Comparison of ENCODE assay signal across 27 mouse cellular contexts in the genomic region with DNA sequence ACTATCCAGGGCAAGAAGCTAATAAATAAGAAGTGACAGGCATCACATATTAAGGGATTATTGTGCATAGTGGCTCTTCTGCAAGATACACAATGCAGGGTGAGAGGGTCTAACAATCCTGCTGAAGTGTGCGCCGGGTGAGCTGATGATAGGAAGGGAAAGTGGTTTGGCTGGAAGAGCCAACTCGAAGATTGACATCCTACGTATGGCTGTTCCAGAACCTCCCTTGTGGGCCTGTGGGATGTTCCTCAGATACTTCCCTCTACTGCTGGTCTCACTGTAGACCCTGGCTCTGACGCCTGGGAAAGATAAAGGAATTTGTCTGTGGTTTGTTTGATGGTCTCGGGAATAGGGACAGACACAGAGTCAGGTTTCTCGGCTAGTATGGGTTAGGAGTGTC.
A peak's percentile ranks its signal among the peaks of the same experiment; 100 is the strongest.
DNase-seq lines count a peak whose midpoint lies in the region; ATAC-seq and TF ChIP-seq lines count a peak whose summit lies in the region.
"Had no signal": no experiment of that assay in that cellular context is flagged by ENCODE, and none has a peak within 500 bp of the region (broad histone marks: within the 10 kb centered on the region; RNA-seq: fewer than 3 reads in every experiment).

No protein-coding gene starts in this region.

- no peaks in the 10 kb centered on the region for H3K9me3 ChIP-seq in kidney, postnatal 0 days (replicated peaks; ENCODE audit: low read length)
- no peaks in the 10 kb centered on the region for H3K9me3 ChIP-seq in midbrain, embryonic 15.5 days
- H3K9me3 ChIP-seq: embryonic facial prominence, embryonic 12.5 days; heart, embryonic 13.5 days; liver, embryonic 13.5 days had no signal

- H3K36me3 ChIP-seq in kidney, postnatal 0 days (ENCODE audit: insufficient read depth, low read length) = no peaks in the 10 kb centered on the region
- no peaks in the 10 kb centered on the region for H3K36me3 ChIP-seq in midbrain, embryonic 15.5 days (replicated peaks)
- H3K36me3 ChIP-seq: embryonic facial prominence, embryonic 12.5 days; heart, embryonic 13.5 days; liver, embryonic 13.5 days had no signal

- H3K4me2 ChIP-seq in kidney, postnatal 0 days (ENCODE audit: low read length) = no peak overlapping the region
- no peak overlapping the region for H3K4me2 ChIP-seq in midbrain, embryonic 15.5 days
- H3K4me2 ChIP-seq: embryonic facial prominence, embryonic 12.5 days; heart, embryonic 13.5 days; liver, embryonic 13.5 days had no signal

- no peak overlapping the region for H3K27ac ChIP-seq in kidney, postnatal 0 days
- peak overlapping the region; percentile 4; the same call in 1 of the 2 replicates for H3K27ac ChIP-seq in midbrain, embryonic 15.5 days
- H3K27ac ChIP-seq: embryonic facial prominence, embryonic 12.5 days; heart, embryonic 13.5 days; liver, embryonic 13.5 days; macrophage had no signal

- TF ChIP-seq POLR2A in brain, embryonic 14.5 days (IDR thresholded peaks at IDR 0.05; ENCODE audit: borderline replicate concordance, extremely low read depth, insufficient read depth, insufficient read length, poor library complexity, severe bottlenecking) = no peak

- no peak for TF ChIP-seq CTCF in kidney, postnatal 0 days (IDR thresholded peaks at IDR 0.05; ENCODE audit: low read depth)
- no peak for TF ChIP-seq CTCF in brain, embryonic 14.5 days (IDR thresholded peaks at IDR 0.05; ENCODE audit: borderline replicate concordance, extremely low read depth, insufficient read depth, insufficient read length)

- no peak overlapping the region for H3K4me3 ChIP-seq in kidney, postnatal 0 days (replicated peaks; ENCODE audit: low read depth, low read length)
- no peak overlapping the region for H3K4me3 ChIP-seq in midbrain, embryonic 15.5 days
- H3K4me3 ChIP-seq: embryonic facial prominence, embryonic 12.5 days; erythroblast, embryonic 14.5 days; heart, embryonic 13.5 days; liver, embryonic 13.5 days had no signal

- peaks cover 10% of the 10 kb centered on the region; the same call in 1 of the 2 replicates for H3K4me1 ChIP-seq in kidney, postnatal 0 days (replicated peaks; ENCODE audit: insufficient read depth, low read length)
- peaks cover 41% of the 10 kb centered on the region for H3K4me1 ChIP-seq in midbrain, embryonic 15.5 days

- 44% methylated on average over 7 of the region's 7 CpGs for WGBS in kidney, postnatal 0 days
- WGBS in midbrain, embryonic 15.5 days = 43% methylated on average over 7 of the region's 7 CpGs

- H3K9ac ChIP-seq in kidney, postnatal 0 days (ENCODE audit: low read depth, low read length) = no peak overlapping the region
- H3K9ac ChIP-seq in midbrain, embryonic 15.5 days = no peak overlapping the region
- H3K9ac ChIP-seq: embryonic facial prominence, embryonic 12.5 days; heart, embryonic 13.5 days; liver, embryonic 13.5 days had no signal

- DNase-seq in kidney, postnatal 0 days (ENCODE audit: low spot score) = peak; percentile 6
- no peak for DNase-seq in kidney, adult 8-10 months
- DNase-seq in Muller cell, postnatal 12 days (ENCODE audit: inconsistent ontology term) = peak; percentile 31
- peak; percentile 44 for DNase-seq in brain, embryonic 14.5 days (ENCODE audit: low read depth)
- DNase-seq in adrenal gland, postnatal 10 days = no peak
- DNase-seq in spleen, adult 12 weeks (ENCODE audit: low spot score) = no peak
- DNase-seq: adrenal gland, adult 2 months; B cell, adult 2 months; cerebellum, adult 11 months; cerebellum, adult 9-10 months; cerebellum, postnatal 36 days; gastrocnemius, postnatal 10 days; heart, postnatal 10 days; kidney, adult 18-20 months; kidney, postnatal 4 days; liver, embryonic 13.5 days; lung, adult 18-20 months; lung, postnatal 10 days; right cerebral cortex, postnatal 25 days; thymus, adult 2 months; thymus, postnatal 4 days had no signal

- no peaks in the 10 kb centered on the region for H3K27me3 ChIP-seq in kidney, postnatal 0 days (ENCODE audit: insufficient read depth, low read length)
- 0 out of 2 replicates have a peak, but pooled peaks cover 9% of the 10 kb centered on the region for H3K27me3 ChIP-seq in midbrain, embryonic 15.5 days (replicated peaks)
- H3K27me3 ChIP-seq: heart, embryonic 13.5 days; liver, embryonic 13.5 days had no signal

- no peak for ATAC-seq in kidney, postnatal 0 days (replicated peaks; ENCODE audit: low FRiP score, low read depth)
- no peak for ATAC-seq in midbrain, embryonic 15.5 days (replicated peaks)
- ATAC-seq: activated CD4-positive, CD25-positive, alpha-beta regulatory T cell, adult 4 months had no signal

Comparison
In these comparisons a context has a peak if more than half of its experiments do, and no peak if none do; other contexts are left out.
1. DNase-seq: peak in kidney, postnatal 0 days (single experiment), Muller cell, postnatal 12 days (single experiment) and brain, embryonic 14.5 days (single experiment); none in kidney, adult 8-10 months (0 of 2), adrenal gland, postnatal 10 days (single experiment) and spleen, adult 12 weeks (single experiment).